Mouse (Mus musculus) cerebellum, postnatal 14 days (tissue): Measurements from ENCODE around the gene Aprt.

Source experiments
- DNase-seq, 2 experiments: peaks; one replicate each; pipeline ENCODE4 v3.0.0; 2021; ENCODE audit warnings: mixed read lengths in 2 of 2

The Aprt gene

DNA sequence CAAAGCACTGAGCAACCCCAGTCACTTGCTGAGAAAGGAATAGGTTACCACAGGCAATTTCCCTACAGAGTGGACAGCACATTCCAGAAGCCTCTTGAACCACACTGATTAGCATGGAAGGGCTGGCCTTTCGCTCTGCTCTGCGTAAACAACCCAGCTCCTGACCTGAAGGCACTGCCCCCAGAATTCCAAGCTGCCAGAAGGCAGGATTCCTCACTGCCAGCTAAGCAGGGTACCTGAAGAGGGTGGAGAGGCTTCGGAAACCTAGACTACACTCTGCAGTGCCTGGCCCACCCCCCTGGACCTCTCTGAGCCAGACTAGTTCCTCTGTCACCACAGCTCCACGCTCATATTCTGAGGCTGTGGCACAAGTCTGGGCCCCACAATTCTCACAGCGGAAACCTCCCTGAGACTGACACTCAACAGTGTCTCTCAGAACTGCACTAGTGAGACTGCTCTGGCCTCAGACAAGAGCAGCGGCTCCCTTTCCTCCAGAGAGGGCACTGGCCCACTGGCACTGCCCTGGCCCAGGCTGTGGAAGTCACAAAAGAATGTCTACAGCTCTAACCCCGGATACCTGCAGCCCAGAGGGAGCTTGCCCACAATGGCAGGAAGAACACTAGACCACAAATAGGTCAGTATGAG is 50.1 kb downstream of the Aprt start:
- no peak for DNase-seq

- no peak for DNase-seq
These were observed 50.6 kb downstream of the Aprt start for GRCm38 (mm10) chr8:122526084-122526483.

- no peak for DNase-seq
These were observed 51.7 kb downstream of the Aprt start for GRCm38 (mm10) chr8:122525004-122525403.
